Mouse (Mus musculus) liver, postnatal 0 days (tissue): ENCODE measurements around the gene Erp29. TPM values are rescaled to one million over a fixed set of nuclear protein-coding genes. Genes with fewer than 3 reads are reported as not detected.

Source experiments
- ATAC-seq: fragments of 200-750 bp; cut with Nextera tagmentation; 2 replicates; pipeline ENCODE4 v1.8.0; 2017; ENCODE audit warnings: mild to moderate bottlenecking, moderate library complexity
- DNase-seq: peaks from one replicate; pipeline ENCODE4 v3.0.0-alpha.2; 2016
- H3K27ac ChIP-seq: fragments of 300-500 bp; sonication (generic); 2 replicates; pipeline ENCODE4 v1.5.1; 2014; ENCODE audit warnings: antibody characterized with exemption, moderate library complexity, mild to moderate bottlenecking, low read depth
- H3K27me3 ChIP-seq: fragments of 300-500 bp; sonication (generic); 2 replicates; pipeline ENCODE4 v1.6.1; 2014; ENCODE audit warnings: low read length, control low read depth, mixed read lengths; ENCODE audit not compliant: insufficient read depth
- H3K36me3 ChIP-seq: fragments of 300-500 bp; sonication (generic); replicated peaks from 2 replicates; pipeline ENCODE4 v1.6.1; 2014; ENCODE audit warnings: mild to moderate bottlenecking, control low read depth, low read length, moderate library complexity, mixed read lengths; ENCODE audit not compliant: insufficient read depth
- H3K4me1 ChIP-seq: fragments of 300-500 bp; sonication (generic); 2 replicates; pipeline ENCODE4 v1.6.1; 2014; ENCODE audit warnings: antibody characterized with exemption, mild to moderate bottlenecking, control low read depth; ENCODE audit not compliant: insufficient read depth
- H3K4me2 ChIP-seq: fragments of 300-500 bp; sonication (generic); 2 replicates; pipeline ENCODE4 v1.6.1; 2014; ENCODE audit warnings: low read depth, mild to moderate bottlenecking, low read length, moderate library complexity, mixed read lengths
- H3K4me3 ChIP-seq: fragments of 300-500 bp; sonication (generic); 2 replicates; pipeline ENCODE4 v1.5.1; 2014; ENCODE audit warnings: low read depth, low read length
- H3K9ac ChIP-seq: fragments of 300-500 bp; sonication (generic); replicated peaks from 2 replicates; pipeline ENCODE4 v1.6.1; 2014; ENCODE audit warnings: mild to moderate bottlenecking, moderate library complexity
- H3K9me3 ChIP-seq: fragments of 300-500 bp; sonication (generic); 2 replicates; pipeline ENCODE4 v1.6.1; 2016; ENCODE audit warnings: mild to moderate bottlenecking, control low read depth, low read length, mixed read lengths
- CTCF ChIP-seq: sonication (generic); IDR thresholded peaks from 2 replicates; pipeline ENCODE4 v1.5.1; 2016; ENCODE audit warnings: antibody characterized with exemption, low read depth
- EP300 ChIP-seq: IDR thresholded peaks from 2 replicates; pipeline ENCODE4 v1.6.1; 2016; ENCODE audit warnings: antibody characterized with exemption, low read depth, mild to moderate bottlenecking
- WGBS: fragments of 180-500 bp; shearing (Covaris S2); extraction: QIAGEN DNeasy Blood & Tissue Kit; methylation state at CpG from one replicate; pipeline ENCODE4 v1.1.7; 2014; ENCODE audit not compliant: insufficient replicate concordance; 5-methylcytosine and 5-hydroxymethylcytosine counted together
- polyA plus RNA-seq: library from polyadenylated mRNA; unstranded; fragments of >200 nt; fragmentation: Nextera tagmentation; extraction: Ambion mirVana; gene quantifications from 2 replicates; pipeline ENCODE4 v1.2.1, GENCODE M21; 2015

Gene Erp29
- polyA plus RNA-seq, 1 experiment from 2014 or later, result 69.4 TPM

DNA sequence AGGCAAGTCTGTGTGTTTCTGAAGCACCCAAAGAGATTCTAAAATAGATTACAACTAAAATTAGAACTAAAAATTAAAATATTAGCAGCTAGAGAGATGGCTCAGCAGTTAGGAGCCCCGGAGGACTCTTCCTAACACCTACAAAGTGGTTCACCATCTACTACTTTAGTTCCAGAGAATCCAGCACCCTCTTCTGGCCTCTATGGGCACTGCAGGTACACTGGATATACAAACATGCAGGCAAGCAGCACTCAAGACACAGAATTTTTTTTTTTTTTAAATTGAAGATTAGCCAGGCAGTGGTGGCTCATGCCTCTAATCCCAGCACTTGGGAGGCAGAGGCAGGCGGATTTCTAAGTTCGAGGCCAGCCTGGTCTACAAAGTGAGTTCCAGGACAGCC is 8.8 kb downstream of the Erp29 start:
- no peak overlapping the region for H3K27ac ChIP-seq

DNA sequence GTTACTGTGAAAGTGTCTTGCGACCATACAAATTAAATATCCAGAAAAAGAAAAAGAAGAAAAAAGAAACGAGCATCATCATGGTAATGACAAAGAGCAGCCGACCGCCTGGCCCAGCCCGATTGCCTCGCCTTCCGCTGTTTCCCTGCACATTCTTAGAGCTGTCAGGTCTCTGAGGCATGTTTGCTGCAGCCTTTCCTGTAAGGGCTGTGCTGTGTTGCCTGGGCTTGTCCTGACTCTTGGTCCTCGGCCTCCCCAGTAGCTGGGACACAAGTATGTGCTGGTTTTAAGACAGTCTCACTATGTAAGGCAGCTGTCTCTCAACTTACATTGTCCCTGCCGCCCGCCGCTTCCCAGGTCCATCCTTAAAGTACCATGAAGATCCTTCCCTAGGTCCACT is 13.6 kb downstream of the Erp29 start:
- Histone ChIP-seq H3K9ac (no peak overlapping the region), H3K4me1 (0 out of 2 replicates have a peak, but pooled peaks cover 3% of the 10 kb centered on the region), H3K4me3 (no peak overlapping the region), H3K27ac (no peak overlapping the region), H3K9me3 (no peaks in the 10 kb centered on the region), H3K36me3 (peaks cover 78% of the 10 kb centered on the region), H3K27me3 (no peaks in the 10 kb centered on the region), H3K4me2 (no peak overlapping the region)
- DNase-seq (no peak), ATAC-seq (no peak)
- TF ChIP-seq CTCF (no peak), EP300 (no peak)
- 92% methylated on average over 11 of the region's 11 CpGs for WGBS

More for the DNA sequence above, 8.8 kb downstream of the Erp29 start:
- H3K9me3 ChIP-seq, result no peaks in the 10 kb centered on the region
- H3K9ac ChIP-seq, result no peak overlapping the region
- DNase-seq (peak; percentile 67), ATAC-seq (no peak)
- 84% methylated on average over 3 of the region's 3 CpGs for WGBS
- H3K27me3 ChIP-seq, result no peaks in the 10 kb centered on the region
- no peak overlapping the region for H3K4me3 ChIP-seq
- H3K4me1 ChIP-seq, result no peaks in the 10 kb centered on the region
- peak; percentile 65 for TF ChIP-seq CTCF
- no peak for TF ChIP-seq EP300
- no peak overlapping the region for H3K4me2 ChIP-seq
- peaks cover 84% of the 10 kb centered on the region for H3K36me3 ChIP-seq

DNA sequence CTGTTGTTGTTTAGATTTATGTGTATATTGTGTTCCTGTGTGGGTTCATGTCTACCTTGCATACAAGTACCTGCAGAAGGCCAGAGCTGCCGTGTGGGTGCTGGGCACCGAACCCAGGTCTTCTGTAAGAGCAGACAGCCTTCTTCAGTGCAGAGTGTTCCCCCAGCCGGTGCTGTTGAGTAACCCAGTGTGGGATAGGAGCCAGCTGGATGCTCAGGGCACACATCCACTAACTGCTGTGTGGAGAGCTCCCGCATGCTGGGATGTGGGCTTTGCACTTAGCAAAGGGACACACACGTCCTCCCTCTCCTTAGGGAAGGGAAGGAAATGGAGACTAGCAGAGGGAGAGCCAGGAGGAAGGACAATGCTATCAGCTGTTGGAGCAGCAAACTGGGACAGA is 14.2 kb downstream of the Erp29 start:
- Histone ChIP-seq H3K27ac (no peak overlapping the region), H3K4me1 (0 out of 2 replicates have a peak, but pooled peaks cover 3% of the 10 kb centered on the region), H3K4me2 (no peak overlapping the region), H3K4me3 (no peak overlapping the region), H3K9ac (no peak overlapping the region), H3K9me3 (no peaks in the 10 kb centered on the region), H3K27me3 (no peaks in the 10 kb centered on the region), H3K36me3 (peaks cover 78% of the 10 kb centered on the region)
- TF ChIP-seq EP300, result no peak
- peak; percentile 76 for ATAC-seq
- peak; percentile 58 for DNase-seq
- WGBS, result 64% methylated on average over 5 of the region's 5 CpGs

DNA sequence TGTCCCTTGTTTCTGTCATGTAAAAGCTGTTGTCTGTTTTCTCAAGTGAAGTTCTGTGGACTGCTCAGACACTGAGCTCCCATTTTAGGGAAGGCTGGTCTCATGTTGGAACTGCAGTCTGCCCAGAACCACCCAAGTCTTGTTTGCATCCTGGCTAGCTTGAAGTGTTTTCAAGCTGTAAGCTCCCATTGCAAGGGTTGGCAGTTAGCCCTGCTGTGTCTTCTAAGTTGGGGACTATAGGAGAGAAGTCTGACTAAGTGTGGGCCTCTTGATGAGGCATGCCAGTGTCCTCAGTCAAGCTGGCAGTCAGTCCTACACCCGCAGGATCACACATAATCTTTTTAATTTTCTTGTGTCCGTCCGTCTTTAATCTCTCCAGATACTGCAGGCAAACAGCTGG is 23.4 kb downstream of the Erp29 start:
- no peak overlapping the region for H3K4me2 ChIP-seq
- no peaks in the 10 kb centered on the region for H3K27me3 ChIP-seq
- 86% methylated on average over 3 of the region's 3 CpGs for WGBS
- H3K9me3 ChIP-seq, result no peaks in the 10 kb centered on the region
- ATAC-seq (no peak), DNase-seq (no peak)
- no peak overlapping the region for H3K4me3 ChIP-seq
- H3K27ac ChIP-seq, result no peak overlapping the region
- H3K4me1 ChIP-seq, result no peaks in the 10 kb centered on the region
- H3K36me3 ChIP-seq, result peaks cover 93% of the 10 kb centered on the region
- no peak overlapping the region for H3K9ac ChIP-seq
- no peak for TF ChIP-seq EP300

DNA sequence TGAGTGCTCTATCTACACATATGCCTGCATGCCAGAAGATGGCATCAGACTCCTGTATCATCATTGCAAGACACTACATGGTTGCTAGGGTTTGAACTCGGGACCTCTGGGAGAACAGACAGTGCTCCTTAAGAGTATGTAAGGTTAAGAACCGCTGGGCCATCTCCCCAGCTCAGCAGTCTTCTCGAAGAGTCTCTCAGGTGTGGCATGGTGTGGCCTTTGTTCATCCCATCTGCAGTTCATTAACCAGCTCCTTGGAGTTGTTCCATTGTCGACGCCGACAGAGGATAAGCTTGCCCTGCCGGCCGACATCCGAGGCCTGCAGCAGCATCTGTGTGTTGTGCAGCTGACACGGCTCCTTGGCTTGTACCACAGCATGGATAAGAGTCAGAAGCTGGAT is 29.0 kb downstream of the Erp29 start:
- Histone ChIP-seq H3K27me3 (no peaks in the 10 kb centered on the region), H3K4me1 (no peaks in the 10 kb centered on the region), H3K27ac (no peak overlapping the region), H3K4me3 (no peak overlapping the region), H3K4me2 (no peak overlapping the region), H3K36me3 (peaks cover 81% of the 10 kb centered on the region), H3K9ac (no peak overlapping the region), H3K9me3 (no peaks in the 10 kb centered on the region)
- DNase-seq, result no peak
- TF ChIP-seq CTCF (no peak), EP300 (no peak)
- no peak for ATAC-seq
- 91% methylated on average over 10 of the region's 10 CpGs for WGBS

DNA sequence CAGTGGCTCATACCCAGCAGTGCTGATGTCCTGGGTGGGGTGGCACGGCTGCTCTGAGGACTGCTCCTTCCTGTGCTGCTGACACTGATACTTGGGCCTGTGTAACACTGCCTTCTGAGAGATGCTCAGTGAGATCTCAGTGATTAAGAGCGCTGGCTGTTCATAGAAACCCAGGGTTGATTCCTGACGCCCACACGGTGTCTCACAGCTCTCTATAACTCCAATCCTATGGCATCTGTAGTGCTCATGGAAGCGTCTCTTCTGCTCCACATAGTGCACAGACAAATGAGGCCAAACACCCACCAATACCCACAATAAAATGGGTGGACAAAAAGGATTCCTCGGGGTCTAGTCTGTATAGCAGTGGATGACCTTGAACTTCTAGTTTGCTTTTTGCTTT is 29.5 kb downstream of the Erp29 start:
- no peaks in the 10 kb centered on the region for H3K4me1 ChIP-seq
- no peak overlapping the region for H3K27ac ChIP-seq
- H3K4me3 ChIP-seq, result no peak overlapping the region
- peaks cover 82% of the 10 kb centered on the region for H3K36me3 ChIP-seq
- no peaks in the 10 kb centered on the region for H3K27me3 ChIP-seq
- no peak overlapping the region for H3K4me2 ChIP-seq
- WGBS, result 86% methylated on average over 6 of the region's 6 CpGs
- H3K9ac ChIP-seq, result no peak overlapping the region
- no peak for DNase-seq
- no peak for ATAC-seq
- TF ChIP-seq EP300, result no peak
- no peak for TF ChIP-seq CTCF
- H3K9me3 ChIP-seq, result no peaks in the 10 kb centered on the region

DNA sequence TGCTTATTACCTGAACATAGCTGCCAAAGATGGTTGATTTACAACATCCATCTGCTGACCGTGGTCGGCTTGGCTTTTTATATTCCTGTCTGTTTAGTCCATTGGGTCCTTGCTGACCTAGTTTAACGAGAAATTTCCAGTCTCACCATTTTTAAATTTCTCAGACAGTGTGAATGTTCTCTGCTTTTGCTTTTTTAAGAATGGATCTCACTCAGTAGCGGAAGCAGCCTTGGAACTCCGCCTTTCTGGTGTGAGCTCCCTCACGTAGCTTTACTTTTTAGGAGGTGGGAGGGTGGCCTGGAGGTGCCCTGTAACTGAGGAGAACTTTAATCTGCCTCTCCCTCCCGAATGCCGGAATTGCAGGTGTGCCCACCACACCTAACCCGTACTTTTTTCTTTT is 31.6 kb downstream of the Erp29 start:
- Histone ChIP-seq H3K4me3 (no peak overlapping the region), H3K9me3 (no peaks in the 10 kb centered on the region), H3K9ac (no peak overlapping the region), H3K4me1 (no peaks in the 10 kb centered on the region), H3K27ac (no peak overlapping the region), H3K4me2 (no peak overlapping the region), H3K27me3 (no peaks in the 10 kb centered on the region), H3K36me3 (peaks cover 82% of the 10 kb centered on the region)
- no peak for ATAC-seq
- TF ChIP-seq EP300 (no peak), CTCF (no peak)
- WGBS, result 87% methylated on average over 9 of the region's 9 CpGs
- no peak for DNase-seq
